Mouse (Mus musculus) brown adipose tissue, adult 24 weeks (tissue): ENCODE measurements around the gene Adamts6. TPM values are rescaled to one million over a fixed set of nuclear protein-coding genes. Genes with fewer than 3 reads are reported as not detected.

ENCODE experiments used
- H3K27ac ChIP-seq: fragments of 200-500 bp; replicated peaks from 2 replicates; pipeline ENCODE4 v1.5.1; 2012; ENCODE audit warnings: low read depth, mild to moderate bottlenecking, low read length
- H3K4me1 ChIP-seq: fragments of 200-500 bp; 2 replicates; pipeline ENCODE4 v1.6.1; 2012; ENCODE audit warnings: low read length, mixed read lengths; ENCODE audit not compliant: control insufficient read depth, insufficient read depth, insufficient read length
- H3K4me3 ChIP-seq: fragments of 200-500 bp; 2 replicates; pipeline ENCODE4 v1.5.1; 2012; ENCODE audit warnings: low read depth, mild to moderate bottlenecking, low read length, moderate library complexity; ENCODE audit not compliant: insufficient read depth
- polyA plus RNA-seq: library from polyadenylated mRNA; stranded (reverse); fragments of >200 nt; gene quantifications from 2 replicates; pipeline ENCODE4 v1.2.4, GENCODE M21; 2012; ENCODE audit not compliant: missing spikeins, insufficient read depth, insufficient read length

Gene Adamts6
- polyA plus RNA-seq, 1 experiment = 1.5 TPM

DNA sequence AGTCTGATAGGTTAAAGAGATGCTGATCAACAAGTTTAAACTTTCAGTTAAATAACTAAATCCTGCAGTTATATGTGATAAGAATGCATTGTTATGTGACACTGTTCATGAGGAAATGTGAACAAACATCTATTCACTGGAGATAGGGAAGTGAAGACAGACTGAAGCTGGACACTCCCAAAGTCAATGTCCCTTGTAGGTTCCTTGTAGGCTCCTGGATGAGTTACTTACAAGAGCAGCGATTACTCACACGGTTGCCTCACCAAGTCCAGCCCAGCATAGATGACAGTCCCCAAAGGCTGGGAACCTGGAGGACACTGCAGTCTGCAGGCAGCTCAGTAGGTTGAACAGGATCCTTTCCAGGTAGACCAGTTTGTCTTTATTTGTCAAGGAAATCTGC lies 145.1 kb downstream of the Adamts6 start:
- no peak overlapping the region for H3K4me3 ChIP-seq
- H3K27ac ChIP-seq = no peak overlapping the region
- no peaks in the 10 kb centered on the region for H3K4me1 ChIP-seq

DNA sequence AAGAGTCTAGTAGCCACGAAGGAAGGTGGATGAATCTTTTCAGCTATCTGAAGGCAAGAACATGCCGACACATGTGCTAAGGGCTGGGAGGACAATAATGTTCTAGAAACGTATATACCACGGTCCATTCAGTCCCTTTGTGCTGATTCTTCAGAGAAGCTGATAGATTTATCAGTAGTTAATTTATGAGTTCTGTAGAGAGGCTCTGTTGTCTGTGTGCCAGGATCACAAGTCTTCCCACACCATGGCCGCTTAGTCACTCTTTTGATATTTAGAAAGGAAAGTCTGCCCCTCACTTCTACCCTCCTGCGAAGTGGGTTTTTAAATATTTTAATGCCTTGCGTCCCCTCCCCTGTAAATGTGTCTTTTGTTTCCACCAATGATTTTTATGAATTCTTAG lies 154.9 kb downstream of the Adamts6 start:
- Histone ChIP-seq H3K4me1 (no peaks in the 10 kb centered on the region), H3K4me3 (no peak overlapping the region), H3K27ac (no peak overlapping the region)

DNA sequence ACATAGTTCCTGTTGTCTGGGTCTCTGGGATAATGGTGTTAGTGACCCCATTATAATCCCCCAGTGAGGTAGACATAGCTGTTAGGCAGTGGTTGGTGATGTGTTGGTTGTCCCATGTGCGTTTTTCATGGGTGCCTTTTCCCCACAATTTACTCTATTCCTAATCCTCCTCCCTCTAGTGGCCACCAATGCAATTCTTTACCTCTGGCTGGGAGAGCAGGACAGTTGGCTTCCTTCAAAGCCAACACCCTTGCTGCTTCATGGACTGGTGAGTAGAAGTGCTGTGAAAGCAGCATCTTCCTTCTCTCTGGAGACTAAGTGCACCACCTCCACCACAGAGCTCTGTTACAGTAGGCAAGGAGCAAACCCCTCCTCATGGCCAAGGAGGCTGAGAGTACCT lies 157.8 kb downstream of the Adamts6 start:
- Histone ChIP-seq H3K4me1 (no peaks in the 10 kb centered on the region), H3K4me3 (no peak overlapping the region), H3K27ac (no peak overlapping the region)

DNA sequence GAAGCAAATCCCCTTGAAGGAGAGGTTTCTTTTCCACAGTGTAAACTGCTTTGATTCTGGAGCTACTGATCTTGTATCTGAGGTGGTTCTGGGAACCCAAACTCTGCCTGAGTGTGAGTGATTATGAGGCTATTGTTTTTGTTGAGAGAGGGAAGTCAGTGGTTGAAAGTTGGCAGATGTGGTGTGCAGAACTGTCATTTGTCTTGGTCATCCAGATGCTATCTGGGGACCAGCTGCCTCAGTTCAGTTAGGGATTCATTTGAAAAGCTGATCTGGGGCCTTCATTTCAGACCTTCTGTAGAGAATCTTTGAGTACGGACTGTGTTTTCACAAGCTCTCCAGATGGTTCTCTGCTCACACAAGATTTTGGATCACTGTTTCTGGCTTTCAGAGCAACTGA lies 159.3 kb downstream of the Adamts6 start:
- Histone ChIP-seq H3K4me1 (no peaks in the 10 kb centered on the region), H3K4me3 (no peak overlapping the region), H3K27ac (no peak overlapping the region)

DNA sequence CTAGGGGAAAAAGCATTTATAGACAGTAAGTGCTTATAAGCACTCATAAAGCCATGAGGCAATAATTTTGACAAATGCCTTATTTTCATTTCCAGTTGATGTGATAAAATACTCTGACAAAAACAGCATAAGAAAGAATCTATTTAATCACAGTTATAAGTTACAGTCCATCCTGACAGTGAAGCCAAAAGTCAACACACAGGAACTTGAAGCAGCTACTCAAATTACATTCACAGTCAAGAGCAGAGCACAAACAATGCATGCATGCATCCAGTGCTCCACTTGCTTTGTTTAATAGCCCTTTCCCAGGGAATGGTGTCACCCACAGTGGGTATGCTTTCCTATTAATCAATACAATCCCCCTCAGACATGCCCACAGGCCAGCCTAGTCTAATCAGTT lies 159.8 kb downstream of the Adamts6 start:
- Histone ChIP-seq H3K4me3 (no peak overlapping the region), H3K27ac (no peak overlapping the region)

DNA sequence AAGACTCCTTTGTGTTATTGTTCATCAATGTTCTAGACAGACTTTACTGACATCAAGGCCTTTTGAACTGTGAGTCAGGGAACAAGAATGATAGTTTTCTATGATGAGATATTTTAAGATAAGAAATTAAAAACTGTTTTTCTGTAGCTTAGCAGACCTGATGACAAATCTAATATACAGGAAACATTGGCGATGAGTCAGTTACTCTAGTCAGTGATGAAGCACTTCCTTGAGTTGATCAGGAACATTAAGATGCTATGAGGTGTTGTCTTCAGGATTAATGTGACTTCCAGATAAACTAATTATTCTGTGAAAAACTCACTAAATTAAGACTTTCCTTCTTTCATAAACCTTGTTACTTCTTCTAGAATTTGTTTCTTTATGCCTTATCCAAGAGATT lies 160.7 kb downstream of the Adamts6 start:
- no peak overlapping the region for H3K4me3 ChIP-seq
- no peak overlapping the region for H3K27ac ChIP-seq
- no peaks in the 10 kb centered on the region for H3K4me1 ChIP-seq

More for the DNA sequence above, 159.8 kb downstream of the Adamts6 start:
- no peaks in the 10 kb centered on the region for H3K4me1 ChIP-seq

DNA sequence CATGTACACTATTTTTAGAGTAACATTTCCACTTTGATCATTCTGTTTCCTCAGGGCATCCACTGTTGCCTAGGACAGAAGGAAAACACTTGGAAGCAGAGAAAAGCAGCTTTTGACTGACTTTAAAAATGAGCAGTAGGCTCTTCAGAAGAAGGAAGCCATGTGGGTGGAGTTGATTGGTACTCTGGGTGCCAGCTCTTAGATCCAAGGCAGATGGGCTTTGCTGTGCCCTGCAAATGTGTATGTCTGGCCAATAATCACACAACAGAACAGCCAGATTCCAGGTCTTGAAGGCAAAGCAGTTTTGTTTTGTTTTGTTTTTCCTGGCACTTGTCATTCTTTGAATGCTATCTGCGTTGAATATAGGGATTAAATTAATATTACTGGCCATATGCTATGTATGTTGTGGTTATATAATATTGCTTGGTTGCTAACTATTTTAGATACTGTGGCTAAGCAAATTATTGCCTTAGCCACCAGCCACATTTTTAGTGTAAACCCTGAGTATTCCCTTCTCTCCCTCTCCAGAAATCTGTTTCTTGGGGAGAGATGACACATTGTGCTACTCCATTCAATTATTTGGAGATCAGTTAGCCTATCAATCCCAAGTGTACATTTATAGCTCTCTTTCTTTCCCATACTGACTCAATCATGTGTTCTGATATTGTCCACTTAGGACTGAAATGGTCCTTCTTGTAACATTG lies 165.8 kb downstream of the Adamts6 start:
- Histone ChIP-seq H3K4me3 (no peak overlapping the region), H3K27ac (no peak overlapping the region), H3K4me1 (no peaks in the 10 kb centered on the region)

DNA sequence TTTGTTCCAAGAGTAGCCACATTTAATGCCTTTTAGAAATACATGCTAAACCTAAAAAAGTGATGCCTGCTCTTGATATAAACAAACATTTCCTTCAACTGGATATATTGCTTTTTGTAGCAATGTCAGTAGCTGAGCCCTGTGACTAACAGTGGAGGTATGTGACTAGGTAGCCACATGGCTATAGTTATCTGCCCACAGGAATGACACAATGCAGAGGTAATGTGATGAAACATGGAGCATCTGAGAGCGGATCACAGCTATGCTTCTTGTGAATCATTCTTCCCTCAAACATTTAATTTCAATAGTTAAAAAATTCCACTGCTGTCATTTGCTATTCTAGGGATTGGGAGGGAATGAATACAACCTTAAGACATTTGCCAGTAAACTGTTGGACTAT lies 172.7 kb downstream of the Adamts6 start:
- no peak overlapping the region for H3K27ac ChIP-seq

DNA sequence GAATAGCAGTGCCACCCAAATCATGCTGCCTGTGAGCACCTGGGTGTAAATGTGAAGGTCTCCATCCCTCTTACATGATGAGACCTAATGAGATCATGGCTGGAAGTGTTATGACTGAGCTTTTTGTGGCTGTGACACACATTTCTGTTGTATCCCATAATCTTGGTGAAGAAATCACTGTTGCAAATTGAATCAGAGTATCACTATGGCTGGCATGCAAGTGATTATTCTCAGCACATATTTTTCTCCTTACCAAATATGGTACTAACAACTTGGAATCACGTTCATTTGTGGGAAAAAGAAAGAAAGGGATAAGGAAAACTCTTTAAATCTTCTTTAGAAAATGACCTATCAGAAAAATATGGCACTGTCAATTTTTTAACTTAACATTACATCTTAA lies 180.4 kb downstream of the Adamts6 start:
- no peaks in the 10 kb centered on the region for H3K4me1 ChIP-seq
- no peak overlapping the region for H3K27ac ChIP-seq
- no peak overlapping the region for H3K4me3 ChIP-seq

More for the DNA sequence above, 172.7 kb downstream of the Adamts6 start:
- Histone ChIP-seq H3K4me1 (no peaks in the 10 kb centered on the region), H3K4me3 (no peak overlapping the region)

DNA sequence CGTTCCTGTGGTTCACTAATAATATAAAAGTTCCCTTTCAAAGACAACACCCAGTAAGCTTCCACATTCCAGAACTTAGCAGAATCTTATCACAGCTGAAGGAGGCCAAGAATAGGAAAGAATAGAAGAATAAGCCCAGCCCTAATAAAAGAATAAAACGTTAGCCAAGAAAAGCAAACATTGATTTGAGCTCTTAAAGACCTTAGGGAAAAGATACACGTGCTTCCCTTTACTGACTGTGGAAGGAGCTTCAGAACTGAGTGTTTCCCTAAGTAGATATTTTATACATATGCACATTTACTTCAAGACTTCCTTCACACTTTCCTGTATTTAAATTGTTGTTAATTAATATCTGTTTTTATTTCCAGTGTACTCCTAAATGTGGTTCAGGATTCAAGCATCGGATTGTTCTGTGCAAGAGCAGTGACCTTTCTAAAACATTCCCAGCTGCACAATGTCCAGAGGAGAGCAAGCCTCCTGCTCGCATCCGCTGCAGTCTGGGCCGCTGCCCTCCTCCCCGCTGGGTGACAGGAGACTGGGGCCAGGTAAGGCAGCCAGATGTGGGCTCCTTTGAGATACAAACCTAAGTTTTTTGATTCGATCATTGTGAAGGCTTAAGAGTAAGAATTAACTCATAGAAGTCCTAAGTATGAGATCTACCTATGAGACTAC lies 188.8 kb downstream of the Adamts6 start:
- Histone ChIP-seq H3K27ac (no peak overlapping the region), H3K4me3 (no peak overlapping the region)

DNA sequence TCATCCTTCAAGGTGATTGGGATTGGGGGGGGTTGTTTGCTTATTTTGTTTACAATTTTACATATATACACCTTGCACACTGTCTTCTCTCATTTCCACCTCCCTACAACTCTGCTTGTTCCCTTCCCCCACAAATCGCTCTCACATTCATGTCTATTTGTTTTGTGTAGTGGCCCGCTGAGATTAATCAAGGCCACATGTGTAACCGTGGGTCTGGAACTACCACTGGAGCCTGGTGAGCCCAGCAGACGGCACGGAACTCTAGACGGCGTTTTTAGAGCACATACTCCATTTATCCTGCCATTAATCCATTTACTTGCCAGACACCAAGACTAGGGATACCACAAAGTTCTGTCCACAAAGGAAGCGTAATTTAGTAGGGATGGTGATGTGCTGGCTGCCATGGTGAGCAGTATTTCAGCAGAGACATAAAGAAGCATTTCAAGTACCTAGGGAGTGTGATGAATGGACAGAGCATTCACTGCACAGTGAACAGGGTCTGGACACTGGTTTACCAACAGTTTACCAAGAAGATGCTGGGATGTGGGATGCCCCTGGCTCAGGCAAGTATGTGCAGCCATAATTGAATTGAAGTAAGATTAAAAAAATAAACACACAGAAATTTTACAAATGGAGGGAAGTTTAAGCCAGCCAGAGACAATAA lies 194.9 kb downstream of the Adamts6 start:
- Histone ChIP-seq H3K4me3 (no peak overlapping the region), H3K27ac (no peak overlapping the region), H3K4me1 (no peaks in the 10 kb centered on the region)

More for the DNA sequence above, 188.8 kb downstream of the Adamts6 start:
- H3K4me1 ChIP-seq = no peaks in the 10 kb centered on the region

DNA sequence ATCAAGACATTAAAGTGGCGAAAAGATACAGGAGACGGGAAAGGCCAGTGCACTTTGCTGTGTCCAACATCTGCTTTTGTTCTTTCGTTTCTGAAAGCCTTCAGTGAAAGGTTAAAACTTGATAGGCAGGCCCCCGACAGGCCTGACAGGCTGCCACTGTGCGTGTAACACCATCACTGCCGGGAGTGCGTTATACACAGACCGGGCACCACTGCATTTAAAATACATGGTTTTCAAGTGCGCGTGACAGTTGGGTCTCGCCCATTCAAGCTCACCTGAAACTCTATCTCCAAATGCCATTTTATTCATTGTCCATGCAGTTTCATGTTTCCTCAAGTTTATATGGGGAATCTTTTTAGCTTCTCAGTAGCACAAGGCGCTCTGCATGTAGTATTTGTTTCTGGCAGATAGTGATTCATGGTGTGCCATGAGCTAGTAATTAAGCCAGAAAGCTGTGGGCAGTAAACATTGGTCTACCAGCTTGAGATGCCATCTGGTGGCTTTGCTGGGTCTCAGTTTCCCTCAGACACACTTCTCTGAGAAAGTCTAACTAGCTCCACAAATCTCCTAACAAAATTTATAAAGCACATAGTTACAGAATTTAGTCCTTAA lies 195.6 kb downstream of the Adamts6 start:
- Histone ChIP-seq H3K27ac (no peak overlapping the region), H3K4me1 (no peaks in the 10 kb centered on the region), H3K4me3 (no peak overlapping the region)

DNA sequence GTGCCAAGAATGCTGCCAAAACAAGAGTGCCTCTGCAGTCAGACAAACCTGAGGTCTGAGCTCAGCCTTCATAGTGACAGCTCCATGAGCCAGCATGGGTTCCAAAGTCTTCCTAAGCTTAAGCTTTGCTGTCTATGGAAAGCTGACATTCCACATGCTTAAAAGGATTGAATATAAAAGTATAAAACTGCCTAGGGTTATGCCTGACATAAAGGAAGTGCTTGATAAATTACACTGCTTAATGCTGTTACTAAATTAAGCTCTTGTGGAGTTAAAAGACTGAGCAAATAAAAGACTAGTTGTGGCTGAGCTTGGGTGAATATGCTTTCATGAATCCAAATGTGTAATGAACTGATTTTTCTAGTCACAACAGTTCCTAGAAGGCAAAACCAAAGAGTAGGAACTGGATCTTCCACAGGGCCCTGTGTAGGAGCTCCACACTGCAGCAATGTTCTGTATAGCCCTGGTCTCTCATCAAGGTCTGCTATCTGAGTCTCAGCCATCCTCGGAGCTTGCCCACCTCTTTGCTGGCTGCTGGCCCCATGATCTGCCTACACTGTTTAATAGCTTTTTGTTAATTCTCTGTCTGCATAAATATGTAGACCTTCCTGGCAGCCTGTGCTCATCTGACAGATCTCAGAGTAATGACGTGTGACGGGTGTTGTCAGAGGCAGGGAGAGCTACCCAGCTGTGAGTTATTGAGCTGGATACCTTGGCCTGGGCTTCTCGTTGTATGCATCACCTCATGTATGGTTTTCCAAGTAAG lies 203.6 kb downstream of the Adamts6 start:
- Histone ChIP-seq H3K27ac (no peak overlapping the region), H3K4me3 (no peak overlapping the region), H3K4me1 (no peaks in the 10 kb centered on the region)

DNA sequence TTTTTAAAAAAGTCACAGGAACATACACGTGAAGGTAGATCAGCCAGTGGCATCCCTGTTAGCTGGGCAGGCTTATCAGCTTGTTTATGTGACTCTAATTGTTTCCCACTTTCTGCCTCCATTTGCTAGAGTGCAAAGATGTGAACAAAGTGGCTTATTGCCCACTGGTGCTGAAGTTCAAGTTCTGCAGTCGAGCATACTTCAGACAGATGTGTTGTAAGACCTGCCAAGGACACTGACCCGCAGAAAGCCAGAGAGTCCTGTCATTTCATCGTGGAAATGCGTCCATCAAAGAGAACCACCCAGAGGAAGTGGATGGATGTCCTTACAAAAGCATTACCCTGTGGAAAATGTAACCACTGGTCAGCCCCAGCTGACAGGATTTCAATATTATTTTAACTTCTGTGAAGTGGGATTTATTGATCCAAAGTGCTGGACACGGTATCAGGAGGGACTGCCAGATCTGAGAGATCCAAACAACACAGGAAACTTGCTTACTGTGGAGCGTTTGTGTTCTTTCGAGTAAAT lies 205.9 kb downstream of the Adamts6 start:
- H3K4me3 ChIP-seq = no peak overlapping the region
- H3K4me1 ChIP-seq = no peaks in the 10 kb centered on the region
- no peak overlapping the region for H3K27ac ChIP-seq
